Mouse (Mus musculus) heart, postnatal 14 days (tissue): ENCODE data around the gene Spop. TPM values are rescaled to one million over a fixed set of nuclear protein-coding genes. Genes with fewer than 3 reads are reported as not detected.
A peak's percentile ranks its signal among the peaks of the same experiment; 100 is the strongest.
"Not testable (repeated sequence)": the region's sequence is repeated elsewhere in the genome, so short reads cannot be mapped to it uniquely, and the experiment has no call there.

Source experiments
- DNase-seq, 2 experiments: peaks; one replicate each; pipeline ENCODE4 v3.0.0; 2021 to 2022
- intact Hi-C: fragments of 180-260 bp; cut with DNase I; formaldehyde crosslinking; loops from one replicate; pipeline ENCODE4 v1.15.1; 2025
- total RNA-seq, 2 experiments: library from RNA; stranded (reverse); gene quantifications; 2 replicates each; pipeline ENCODE4 v1.2.3; 2021

Gene Spop
- total RNA-seq, 2 experiments from 2014 or later = 169 to 171 TPM

DNA sequence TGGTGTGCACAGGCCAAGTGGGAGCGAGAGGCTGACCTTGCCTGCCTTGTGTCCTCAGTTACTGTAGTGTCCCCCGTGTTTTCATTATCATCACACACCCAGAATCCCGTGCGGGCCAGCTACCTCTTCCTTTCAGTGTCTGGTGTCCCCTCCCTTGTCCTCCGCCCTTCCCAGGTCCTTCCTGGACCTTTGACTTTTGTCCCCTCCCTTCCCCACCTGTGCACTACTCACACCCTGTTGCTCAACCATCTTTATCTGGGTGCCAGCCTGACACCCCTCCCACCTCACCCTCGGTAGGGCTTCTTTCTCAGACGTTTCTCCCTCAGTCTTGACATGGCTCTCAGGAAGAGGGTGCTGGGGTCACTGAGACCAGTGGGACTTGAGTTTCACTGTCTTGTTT lies 26.5 kb upstream of the Spop start:
- DNase-seq = no peak
- intact Hi-C loops = no loop called here

DNA sequence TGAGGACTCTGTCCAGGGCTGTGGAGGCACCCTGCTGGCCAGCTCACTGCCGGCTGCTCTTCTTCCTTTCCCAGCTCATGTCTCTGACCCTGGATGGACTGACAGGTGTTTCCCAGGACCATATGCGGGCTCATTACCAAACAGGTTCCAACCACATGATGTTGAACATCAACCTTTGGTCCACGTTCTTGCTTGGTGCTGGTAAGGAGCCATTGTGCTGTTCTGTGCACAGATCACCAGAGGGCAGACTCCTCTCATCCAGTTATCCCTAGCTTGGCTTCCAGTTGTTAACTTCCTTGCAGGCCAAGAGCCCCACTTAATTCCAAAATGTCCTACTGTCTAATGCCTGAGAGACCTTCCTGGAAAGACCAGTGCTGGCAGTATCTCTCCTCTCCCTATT lies 24.9 kb upstream of the Spop start:
- DNase-seq = no peak
- intact Hi-C loops = no loop called here

DNA sequence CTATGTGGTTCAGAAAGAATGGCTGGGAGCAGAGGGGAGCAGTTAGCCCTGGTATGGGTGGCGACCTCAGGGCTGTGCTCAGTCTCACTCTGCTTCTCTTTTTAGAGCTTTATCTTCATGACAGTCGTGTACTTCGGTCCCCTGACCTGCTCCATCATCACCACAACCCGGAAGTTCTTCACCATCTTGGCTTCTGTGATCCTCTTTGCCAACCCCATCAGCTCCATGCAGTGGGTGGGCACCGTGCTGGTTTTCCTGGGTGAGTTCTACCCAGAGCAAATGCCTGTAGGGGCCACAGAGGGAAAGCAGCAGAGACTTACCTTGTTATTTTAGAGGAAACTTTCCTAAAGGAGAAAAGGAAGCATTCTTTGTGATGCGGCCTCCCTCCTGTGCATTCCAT lies 23.5 kb upstream of the Spop start:
- intact Hi-C loops = loop anchor here (10.0 kb wide), 1 partner anchor 274 kb away; the partner anchor contains the start of gene Phb
- DNase-seq = no peak

DNA sequence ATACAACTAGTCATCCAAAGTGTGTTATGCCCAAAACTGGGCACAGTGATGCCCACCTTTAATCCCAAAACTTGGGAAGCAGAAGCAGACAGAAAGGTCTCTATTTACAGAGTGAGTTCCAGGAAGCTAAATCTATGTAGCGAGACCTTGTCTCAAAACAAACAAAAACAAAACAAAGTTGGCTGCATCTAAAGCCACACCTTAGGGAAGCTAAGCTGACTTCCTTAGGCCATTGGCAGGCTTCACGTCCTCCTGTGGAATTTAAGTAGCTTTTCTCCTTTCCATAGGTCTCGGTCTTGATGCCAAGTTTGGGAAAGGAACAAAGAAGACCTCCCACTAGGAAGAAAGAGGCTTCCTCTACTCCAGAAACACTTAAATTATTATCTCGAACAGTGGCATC lies 22.7 kb upstream of the Spop start:
- intact Hi-C loops = loop anchor here (10.0 kb wide), 1 partner anchor 274 kb away; the partner anchor contains the start of gene Phb
- DNase-seq = no peak

DNA sequence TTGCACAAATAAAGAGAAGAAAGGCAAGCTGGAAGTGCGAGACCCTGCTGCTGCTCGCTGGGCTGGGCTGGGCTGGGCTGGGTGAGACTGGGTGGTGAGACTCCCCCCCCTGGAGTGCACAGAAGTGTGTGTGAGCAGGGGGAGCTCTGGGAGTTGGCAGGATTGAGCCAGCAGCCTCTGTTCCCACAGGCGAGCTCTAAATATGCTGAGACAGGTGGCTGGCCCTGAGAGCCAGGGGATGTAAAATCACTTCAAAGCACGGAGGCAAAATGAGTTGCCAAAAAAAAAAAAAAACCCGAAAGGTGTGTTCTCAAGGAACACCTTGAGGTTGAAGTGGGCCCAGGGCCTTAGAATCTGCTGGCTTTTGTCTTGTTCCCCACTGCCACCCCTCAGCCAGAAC lies 22.1 kb upstream of the Spop start:
- DNase-seq = no peak
- intact Hi-C loops = loop anchor here (10.0 kb wide), 1 partner anchor 273 kb away; the partner anchor contains the start of gene Phb

DNA sequence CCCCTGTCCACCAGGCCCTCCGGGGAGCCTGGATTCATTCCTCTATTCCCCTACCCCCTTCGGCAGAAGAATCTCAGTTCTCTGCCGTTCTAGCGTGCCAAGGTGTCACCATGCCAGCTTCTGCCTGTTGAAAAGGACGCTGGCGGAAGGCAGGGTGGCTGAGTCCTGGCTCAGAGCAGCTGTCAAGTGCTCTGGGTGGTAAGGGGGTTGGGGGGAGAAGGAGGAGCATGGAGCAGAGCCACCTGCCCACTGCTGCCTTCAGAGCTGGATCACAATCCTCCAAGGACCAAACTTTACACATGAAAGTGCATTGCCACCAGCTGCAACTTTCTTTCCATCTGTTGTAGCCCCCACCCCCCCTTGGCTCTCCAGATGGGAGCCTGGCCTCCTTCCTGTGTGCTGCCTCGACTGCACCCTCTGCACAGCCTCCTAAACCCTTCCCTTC lies 21.6 kb upstream of the Spop start:
- DNase-seq = peak; percentile 56 to 75
- intact Hi-C loops = loop anchor here (10.0 kb wide), 1 partner anchor 273 kb away; the partner anchor contains the start of gene Phb

DNA sequence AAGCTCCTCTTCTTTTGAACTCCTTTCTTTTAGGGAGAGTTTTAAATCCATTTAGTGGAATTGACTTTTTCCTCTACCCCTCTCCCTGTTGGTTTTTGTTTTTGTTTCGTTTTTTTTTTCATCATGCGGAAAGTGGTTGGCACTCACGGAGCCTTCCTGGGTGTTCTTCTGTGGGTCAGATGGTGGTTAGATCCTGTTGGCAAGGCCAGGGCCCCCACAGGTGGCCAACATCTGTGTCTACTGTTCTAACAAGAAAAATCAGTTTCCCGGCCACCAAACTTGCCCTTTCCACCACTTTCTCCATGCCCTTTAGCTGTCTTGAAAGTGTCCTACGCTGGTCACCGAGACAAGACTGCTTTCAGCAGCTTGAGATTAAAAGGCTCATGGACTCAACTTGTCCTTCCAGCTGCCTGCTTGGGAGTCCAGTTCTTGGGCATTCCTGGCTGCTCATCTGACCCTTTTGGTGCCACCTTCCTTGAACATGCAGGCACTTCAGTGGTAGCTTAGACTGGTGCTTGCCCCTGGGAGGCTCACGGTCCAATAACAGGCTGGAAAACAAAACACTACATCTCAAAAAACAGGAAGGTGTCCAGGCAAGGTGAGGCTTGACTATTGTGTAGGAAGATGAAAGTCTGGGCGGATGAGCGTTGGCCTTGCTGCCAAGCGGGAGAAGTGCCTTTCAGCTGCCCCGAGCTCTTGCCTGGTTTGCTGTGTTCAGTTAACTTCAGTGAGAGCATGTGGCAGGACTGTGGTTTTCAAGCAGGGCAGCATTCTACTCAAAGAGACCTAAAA lies 21.0 kb upstream of the Spop start:
- intact Hi-C loops = loop anchor here (10.0 kb wide), 1 partner anchor 272 kb away; the partner anchor contains the start of gene Phb
- DNase-seq = no peak

DNA sequence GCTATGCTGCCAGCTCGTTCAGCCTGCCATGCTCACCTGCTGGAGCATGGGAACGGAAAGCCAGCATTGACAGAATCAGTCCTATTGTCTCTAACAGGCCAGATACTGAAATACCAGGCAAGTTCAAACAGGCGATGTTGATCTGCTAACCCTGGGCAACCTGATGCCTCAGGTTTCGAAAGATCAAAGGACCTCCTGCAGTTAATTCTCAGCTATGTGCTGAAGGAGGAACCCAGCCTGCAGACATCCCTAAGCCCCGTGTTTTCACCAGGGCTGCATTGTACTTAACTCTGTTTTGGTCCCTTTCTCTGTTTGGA lies 20.4 kb upstream of the Spop start:
- intact Hi-C loops = loop anchor here (10.0 kb wide), 1 partner anchor 271 kb away; the partner anchor contains the start of gene Phb
- no peak for DNase-seq

DNA sequence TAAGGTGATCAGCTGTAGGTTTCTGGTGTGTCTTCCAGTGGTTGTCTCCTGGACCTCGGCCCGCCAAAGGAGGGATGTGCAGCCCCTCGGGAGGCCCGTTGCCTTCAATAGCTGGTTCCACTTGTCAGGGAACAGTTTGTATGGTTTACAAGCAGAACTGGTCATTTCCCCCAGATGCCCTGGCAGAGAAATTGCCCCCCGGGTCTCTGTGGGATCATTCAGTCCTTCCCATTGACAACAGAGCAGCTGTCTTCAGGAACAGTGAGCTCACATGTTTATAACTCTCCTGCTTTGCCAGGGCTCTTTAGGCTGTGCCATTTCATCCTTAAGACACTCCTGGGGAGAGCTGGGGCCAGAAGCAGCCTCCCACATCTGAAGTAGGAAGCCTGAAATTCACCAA lies 19.8 kb upstream of the Spop start:
- intact Hi-C loops = loop anchor here (10.0 kb wide), 1 partner anchor 271 kb away; the partner anchor contains the start of gene Phb
- no peak for DNase-seq

DNA sequence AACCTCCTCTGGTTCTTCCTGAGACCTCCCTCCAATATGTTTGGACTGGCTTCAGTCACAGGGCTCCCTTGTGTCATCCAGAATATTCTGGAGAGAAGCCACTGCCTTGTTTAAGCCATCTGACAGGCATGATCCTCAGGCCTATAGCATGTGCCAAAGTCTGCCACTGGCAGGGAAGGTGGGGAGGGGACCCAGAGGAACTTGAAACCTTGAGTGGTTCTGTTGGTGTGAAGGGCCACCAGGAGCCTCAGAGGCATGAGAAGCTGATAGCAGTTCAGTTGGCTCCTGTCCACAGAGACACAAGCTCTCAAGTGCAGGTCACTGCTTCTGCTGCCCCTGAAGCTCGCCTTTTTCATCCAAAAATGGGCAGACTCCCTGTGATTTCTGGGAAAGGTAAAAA lies 17.3 kb upstream of the Spop start:
- intact Hi-C loops = loop anchor here (10.0 kb wide), 1 partner anchor 268 kb away; the partner anchor contains the start of gene Phb
- DNase-seq = no peak

DNA sequence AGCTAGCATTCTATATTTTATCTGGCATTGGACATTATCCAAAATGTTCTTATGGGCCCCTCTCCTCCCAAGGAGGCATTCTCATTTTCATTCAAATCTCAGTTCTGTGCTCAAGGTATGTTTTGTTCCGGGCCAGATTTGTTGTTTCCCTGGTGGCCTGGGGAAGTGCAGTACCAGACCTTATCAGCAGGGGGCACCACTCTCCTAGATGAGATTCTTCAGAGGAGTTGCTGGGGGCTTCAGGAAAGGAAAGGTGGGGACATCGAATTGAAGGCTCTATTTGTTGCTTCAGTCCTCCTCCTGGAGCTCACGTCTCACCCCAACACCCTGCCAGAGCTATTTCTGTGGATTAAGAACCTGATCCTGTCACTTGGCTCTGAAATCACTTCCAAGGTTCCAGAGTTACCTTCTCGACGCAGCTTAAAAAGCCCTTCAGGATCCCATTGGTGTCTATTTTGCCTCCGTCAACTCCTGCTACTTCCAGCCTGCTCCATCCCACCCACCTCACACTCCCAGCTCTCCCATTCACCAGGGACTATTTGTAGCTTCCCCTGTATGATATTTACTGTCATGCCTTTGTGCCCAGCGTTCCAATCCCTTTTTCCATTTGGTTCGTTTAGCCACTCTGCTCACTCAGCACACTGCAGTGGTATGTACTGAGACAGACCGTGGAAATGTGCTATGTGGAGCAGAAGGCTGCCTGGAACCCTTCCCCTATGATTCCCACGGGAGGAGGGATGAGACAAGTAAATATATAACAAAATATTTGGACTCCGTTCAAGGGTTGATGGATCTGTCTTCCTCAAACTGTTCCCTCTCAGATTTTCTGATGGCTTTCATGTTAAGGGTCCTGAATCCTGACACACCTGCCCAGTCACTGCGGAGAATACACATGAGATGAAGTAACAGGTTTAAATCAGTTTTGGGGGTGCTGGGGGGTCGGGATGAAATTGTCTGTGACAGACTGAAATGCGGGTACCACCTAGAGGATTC lies 15.7 kb upstream of the Spop start:
- intact Hi-C loops = loop anchor here (2.0 to 10.0 kb wide), 3 partner anchors 35 to 267 kb away; partner anchors contain the start of gene Phb
- DNase-seq = peak; percentile 81 to 89

DNA sequence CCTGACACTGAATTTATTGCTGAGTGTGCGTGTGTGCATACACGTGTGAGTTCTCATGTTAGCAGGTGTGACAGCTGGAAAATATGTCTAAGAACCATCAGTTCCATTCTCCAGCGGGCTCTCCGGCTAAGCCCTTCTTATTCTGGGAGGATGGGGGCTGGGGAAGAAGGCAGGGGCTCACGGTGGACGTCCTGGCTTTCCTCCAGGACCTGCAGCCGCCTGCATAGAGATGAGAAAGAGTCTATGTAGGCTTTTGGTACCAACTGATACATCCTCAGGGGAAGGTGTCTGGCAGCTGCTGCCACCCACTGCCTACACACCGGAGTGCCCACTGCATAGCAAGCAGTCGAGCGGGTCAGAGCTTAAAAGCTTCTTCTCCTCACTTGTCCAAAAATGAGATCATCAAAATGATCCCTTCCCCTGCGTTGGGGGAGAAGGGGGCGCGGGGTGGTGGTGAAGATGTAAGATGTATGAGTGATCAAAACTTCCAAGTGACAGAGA lies 14.3 kb upstream of the Spop start:
- DNase-seq = no peak
- intact Hi-C loops = loop anchor here (2.0 to 10.0 kb wide), 3 partner anchors 33 to 265 kb away; partner anchors contain the start of gene Phb

DNA sequence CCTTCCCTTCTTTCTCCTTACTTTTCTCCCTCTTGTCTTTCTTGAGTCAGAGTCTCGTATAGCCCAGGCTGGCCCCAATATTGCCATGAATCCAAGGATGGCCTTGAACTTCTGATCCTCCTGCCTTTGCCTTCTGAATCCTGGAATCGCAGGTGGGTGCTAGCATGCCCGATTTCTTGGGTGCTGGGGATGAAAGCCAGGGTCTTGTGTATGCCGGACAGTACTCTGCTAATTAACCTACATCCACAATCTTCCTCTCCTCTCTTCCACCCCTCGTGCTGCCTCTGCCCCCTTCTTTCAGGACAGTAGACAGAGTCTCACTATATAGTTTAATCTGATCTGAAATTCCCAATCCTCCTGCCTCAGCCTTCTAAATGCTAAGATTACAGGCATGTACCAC lies 12.3 kb upstream of the Spop start:
- DNase-seq = no peak
- intact Hi-C loops = no loop called here

DNA sequence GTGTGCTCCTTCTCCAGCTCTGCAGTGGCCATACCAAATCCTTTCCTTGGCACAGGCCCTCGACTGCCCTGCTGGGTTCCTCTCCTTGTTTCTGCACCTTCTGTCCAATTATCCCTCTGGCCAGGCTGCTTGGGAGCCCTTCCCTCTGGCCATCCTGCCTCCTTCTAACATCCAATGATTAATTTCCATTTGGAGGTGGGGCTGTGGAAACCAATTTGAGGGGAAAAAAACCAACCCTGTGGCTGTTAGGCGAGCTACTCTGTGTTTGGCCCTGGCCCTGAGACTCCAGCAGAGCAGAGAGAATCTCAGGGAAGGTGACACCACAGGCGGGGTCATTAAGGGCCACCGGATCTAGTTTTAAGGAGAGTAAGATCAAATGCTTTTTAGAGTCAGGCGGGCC lies 11.7 kb upstream of the Spop start:
- intact Hi-C loops = no loop called here
- no peak for DNase-seq

DNA sequence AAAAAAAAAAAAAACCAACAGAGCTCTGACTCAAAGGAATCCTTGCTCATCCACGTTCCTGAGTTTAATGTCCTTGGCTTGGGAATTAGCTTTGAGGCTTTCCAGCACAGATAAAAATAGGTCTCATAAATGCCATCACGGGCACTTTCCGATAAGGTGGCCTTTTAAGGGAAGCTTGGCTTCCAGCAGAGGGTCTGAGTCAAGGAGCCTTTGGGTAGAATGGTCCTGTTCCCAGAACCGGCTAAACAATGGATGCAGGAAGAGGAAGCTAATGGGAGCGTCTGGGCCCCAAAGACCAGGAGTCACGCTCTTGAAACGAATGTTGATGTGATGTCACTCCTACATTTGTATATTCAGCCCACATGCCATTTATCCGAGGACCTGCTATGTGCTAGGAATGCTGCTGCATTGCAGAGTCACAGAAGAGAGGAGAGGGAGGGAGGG lies 11.2 kb upstream of the Spop start:
- intact Hi-C loops = no loop called here
- peak in 1 of 2 experiments; percentile 37 for DNase-seq

DNA sequence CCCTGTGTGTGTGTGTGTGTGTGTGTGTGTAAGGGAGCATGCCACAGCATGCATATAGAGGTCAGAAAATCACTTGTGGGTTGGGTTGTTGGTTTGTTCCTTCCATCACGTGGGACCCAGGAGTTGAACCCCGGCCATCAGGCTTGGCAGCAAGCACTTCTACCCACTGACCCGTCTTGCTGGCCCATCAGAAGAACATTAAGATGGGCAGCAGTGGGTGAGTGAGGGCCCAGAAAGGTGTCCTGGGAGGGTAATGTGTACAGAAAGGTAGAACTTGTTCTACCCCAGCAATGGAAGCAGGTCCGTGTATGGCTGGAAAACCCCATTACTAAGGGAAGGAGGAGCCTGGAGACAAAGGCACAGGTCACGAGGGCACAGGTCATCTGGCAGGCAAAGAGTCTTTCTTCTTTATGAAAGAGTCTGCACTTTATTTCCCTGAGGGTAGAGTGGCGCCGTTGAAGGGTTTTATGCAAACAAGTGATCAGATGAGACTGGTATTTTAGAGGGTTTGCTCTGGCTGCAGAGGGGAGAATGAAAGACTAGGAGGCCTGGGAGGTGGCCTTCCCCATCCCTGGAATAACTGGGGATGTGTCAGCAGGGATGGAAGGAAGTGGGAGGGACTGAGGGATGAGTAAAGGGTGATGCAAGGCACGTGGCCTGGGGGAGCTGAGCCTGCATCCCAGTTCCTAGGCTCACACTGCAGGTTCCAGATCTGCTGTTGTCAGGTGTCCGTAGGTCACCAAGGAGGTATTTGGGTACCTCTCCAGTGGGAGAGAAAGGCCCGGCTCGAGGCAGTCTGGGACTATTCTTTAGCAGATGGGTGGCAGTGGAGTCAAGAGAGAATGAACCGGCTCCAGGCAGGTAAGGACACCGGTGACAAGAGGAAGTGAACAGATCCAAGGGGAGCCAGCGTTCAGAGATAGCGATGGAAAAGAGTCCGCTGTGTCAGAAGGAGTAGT lies 10.2 kb upstream of the Spop start:
- DNase-seq = no peak
- intact Hi-C loops = no loop called here

DNA sequence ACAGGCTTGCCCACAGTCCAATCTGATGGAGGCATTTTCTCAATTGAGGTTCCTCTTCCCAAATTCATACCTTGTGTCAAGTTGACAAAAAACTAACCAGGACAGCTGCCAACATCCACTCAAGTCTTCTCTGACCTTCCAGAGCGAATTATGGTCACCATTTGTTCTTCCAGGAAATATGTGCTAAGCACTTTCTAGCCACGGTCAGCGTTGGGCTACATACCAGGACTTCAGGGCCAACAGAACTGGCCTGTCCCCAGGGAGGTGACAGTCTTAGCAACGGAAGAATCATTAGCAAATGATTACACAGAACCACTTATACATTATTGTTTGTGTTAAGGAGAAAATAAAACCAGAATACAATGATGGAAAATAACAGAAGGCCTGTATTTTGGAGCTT lies 8.1 kb upstream of the Spop start:
- intact Hi-C loops = no loop called here
- no peak for DNase-seq

DNA sequence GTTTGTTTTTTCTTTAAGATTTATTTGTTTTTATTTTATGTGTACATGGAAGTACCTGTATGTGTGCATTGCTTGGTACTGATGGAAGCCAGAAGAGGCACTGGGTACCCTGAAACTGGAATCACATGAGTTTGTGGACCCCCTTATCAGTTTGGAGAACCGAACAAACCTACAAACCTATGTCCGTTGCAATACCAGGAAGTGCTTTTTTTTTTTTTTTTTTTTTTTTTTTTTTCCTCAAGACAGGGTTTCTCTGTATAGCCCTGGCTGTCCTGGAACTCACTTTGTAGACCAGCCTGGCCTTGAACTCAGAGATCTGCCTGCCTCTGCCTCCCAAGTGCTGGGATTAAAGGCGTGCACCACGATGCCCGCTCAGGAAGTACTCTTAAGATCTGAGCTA lies 7.5 kb upstream of the Spop start:
- intact Hi-C loops = not testable (repeated sequence)

DNA sequence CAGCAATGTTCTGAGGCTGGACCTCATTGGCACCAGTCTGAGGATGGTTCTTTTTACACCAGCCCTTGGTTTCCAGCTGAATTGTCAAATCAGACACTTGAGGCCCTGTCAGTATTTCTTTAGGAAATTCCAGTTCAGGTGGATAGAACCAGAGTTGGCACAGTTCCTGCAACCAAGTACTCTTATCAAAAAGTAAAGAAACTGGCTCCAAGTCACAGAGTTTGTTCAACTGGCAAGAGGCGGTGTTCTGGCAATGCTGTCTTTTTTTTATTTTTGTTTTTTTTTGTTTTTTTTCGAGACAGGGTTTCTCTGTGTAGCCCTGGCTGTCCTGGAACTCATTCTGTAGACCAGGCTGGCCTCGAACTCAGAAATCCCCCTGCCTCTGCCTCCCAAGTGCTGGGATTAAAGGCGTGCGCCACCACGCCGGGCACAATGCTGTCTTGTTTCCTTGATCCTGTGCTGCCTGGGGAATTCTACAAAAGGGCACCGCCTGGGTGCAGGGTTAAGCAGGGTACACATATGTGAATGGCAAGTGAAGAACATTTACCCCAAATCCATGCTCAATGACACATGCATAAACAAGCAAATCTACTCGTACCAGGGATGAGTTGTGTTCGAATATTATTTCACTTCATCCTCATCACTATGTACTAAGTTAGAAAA lies 4.3 kb upstream of the Spop start:
- intact Hi-C loops = no loop called here

More for the DNA sequence above, 7.5 kb upstream of the Spop start:
- DNase-seq = not testable (repeated sequence)

More for the DNA sequence above, 4.3 kb upstream of the Spop start:
- DNase-seq = no peak
